Mouse (Mus musculus): Measurements from ENCODE around the gene P2rx3.

GRCm38 (mm10) chr2:84967318-84967991 is 69.8 kb downstream of the P2rx3 start:
- TF ChIP-seq CTCF (IDR thresholded peaks at IDR 0.05; ENCODE audit: extremely low read depth, insufficient read depth, low read length) = no peak
- TF ChIP-seq POLR2A (IDR thresholded peaks at IDR 0.05; ENCODE audit: extremely low read depth, insufficient read depth, low read length) = no peak

Data from cortical plate, adult 2 months (tissue).